Mouse (Mus musculus) activated CD4-positive, CD25-positive, alpha-beta regulatory T cell, adult 4 months (primary cell): Measurements from ENCODE around the gene Ddx43. TPM values are rescaled to one million over a fixed set of nuclear protein-coding genes. Genes with fewer than 3 reads are reported as not detected.
A peak's percentile ranks its signal among the peaks of the same experiment; 100 is the strongest.

Experiments
- ATAC-seq: one replicate; pipeline ENCODE4 v1.8.0; 2017
- polyA plus RNA-seq, 2 experiments: library from polyadenylated mRNA; unstranded; fragments of 100-300 nt; shearing (Covaris generic); gene quantifications; one replicate each; pipeline ENCODE4 v1.2.1; 2017

Gene Ddx43
- polyA plus RNA-seq, 2 experiments from 2014 or later: 2.7 to 3.1 TPM

- no peak for ATAC-seq
These were observed 22.6 kb upstream of the Ddx43 start for GRCm38 (mm10) chr9:78372827-78373504.

- no peak for ATAC-seq
These were observed 21.2 kb upstream of the Ddx43 start for GRCm38 (mm10) chr9:78374397-78374796.

GRCm38 (mm10) chr9:78374885-78375389, 20.6 kb upstream of the Ddx43 start:
- no peak for ATAC-seq

GRCm38 (mm10) chr9:78375486-78375885, 20.1 kb upstream of the Ddx43 start:
- no peak for ATAC-seq

- ATAC-seq: no peak
These were observed 18.0 kb upstream of the Ddx43 start for GRCm38 (mm10) chr9:78377546-78377945.

- ATAC-seq: no peak
These were observed 17.3 kb upstream of the Ddx43 start, which contains the start of gene Ooep for GRCm38 (mm10) chr9:78378113-78378785. Gene Ooep (minus strand): TSS chr9:78378725.

GRCm38 (mm10) chr9:78385893-78386292, 9.7 kb upstream of the Ddx43 start:
- no peak for ATAC-seq

GRCm38 (mm10) chr9:78386947-78387346, 8.6 kb upstream of the Ddx43 start:
- no peak for ATAC-seq

GRCm38 (mm10) chr9:78389981-78390380, 5.6 kb upstream of the Ddx43 start:
- ATAC-seq: no peak

GRCm38 (mm10) chr9:78393741-78394140, 1.8 kb upstream of the Ddx43 start:
- ATAC-seq: no peak

GRCm38 (mm10) chr9:78394602-78395001, 975 bp upstream of the Ddx43 start:
- ATAC-seq: no peak

- no peak for ATAC-seq
These were observed 340 bp upstream of the Ddx43 start for GRCm38 (mm10) chr9:78395244-78395629.

- no peak for ATAC-seq
These were observed 940 bp downstream of the Ddx43 start for GRCm38 (mm10) chr9:78396517-78396916.

GRCm38 (mm10) chr9:78400570-78400969, 5.0 kb downstream of the Ddx43 start:
- ATAC-seq: no peak

- peak; percentile 58 for ATAC-seq
These were observed 6.0 kb downstream of the Ddx43 start for GRCm38 (mm10) chr9:78401596-78401995.

GRCm38 (mm10) chr9:78427362-78427781, 31.8 kb downstream of the Ddx43 start:
- ATAC-seq: peak; percentile 92

- ATAC-seq: no peak
These were observed 32.6 kb downstream of the Ddx43 start for GRCm38 (mm10) chr9:78428185-78428584.

- no peak for ATAC-seq
These were observed 33.4 kb downstream of the Ddx43 start for GRCm38 (mm10) chr9:78428870-78429432.

- no peak for ATAC-seq
These were observed 34.0 kb downstream of the Ddx43 start for GRCm38 (mm10) chr9:78429551-78429950.

- no peak for ATAC-seq
These were observed 34.9 kb downstream of the Ddx43 start for GRCm38 (mm10) chr9:78430486-78430885.

GRCm38 (mm10) chr9:78432471-78432870, 36.9 kb downstream of the Ddx43 start:
- no peak for ATAC-seq

GRCm38 (mm10) chr9:78439426-78439825, 43.8 kb downstream of the Ddx43 start:
- no peak for ATAC-seq

GRCm38 (mm10) chr9:78442237-78442578, 46.6 kb downstream of the Ddx43 start:
- ATAC-seq: peak; percentile 9
